Mouse (Mus musculus) mouse trophoblast stem cell (cell line): ENCODE results near the gene Mettl9.

ENCODE experiments used
- in situ Hi-C, 2 experiments: fragments of 300-500 bp; cut with MseI, MboI; formaldehyde crosslinking; loops; 2 replicates in 1 of 2; 3 replicates in 1 of 2; pipeline ENCODE4 v1.15.1; 2025

Mettl9 gene

DNA sequence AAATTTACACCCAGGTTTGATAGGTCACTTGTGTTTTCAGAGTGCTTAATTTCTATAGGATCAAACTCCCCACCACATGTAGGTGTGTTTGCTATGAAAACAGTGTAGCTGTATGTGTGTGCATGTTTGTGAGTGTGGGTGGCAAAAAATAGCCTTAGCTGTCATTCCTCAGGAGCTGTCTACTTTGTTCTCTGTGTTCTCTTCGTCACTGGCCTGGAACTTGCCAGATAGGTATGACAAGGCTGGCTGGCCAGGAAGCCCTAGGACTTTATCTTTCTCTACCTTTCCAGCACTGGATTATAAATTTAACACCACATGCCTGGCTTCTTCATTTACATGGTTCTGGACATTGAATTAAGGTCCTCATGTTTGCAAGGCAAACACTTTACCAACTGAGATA lies 10.0 kb downstream of the Mettl9 start:
- in situ Hi-C loops, result no loop called here

DNA sequence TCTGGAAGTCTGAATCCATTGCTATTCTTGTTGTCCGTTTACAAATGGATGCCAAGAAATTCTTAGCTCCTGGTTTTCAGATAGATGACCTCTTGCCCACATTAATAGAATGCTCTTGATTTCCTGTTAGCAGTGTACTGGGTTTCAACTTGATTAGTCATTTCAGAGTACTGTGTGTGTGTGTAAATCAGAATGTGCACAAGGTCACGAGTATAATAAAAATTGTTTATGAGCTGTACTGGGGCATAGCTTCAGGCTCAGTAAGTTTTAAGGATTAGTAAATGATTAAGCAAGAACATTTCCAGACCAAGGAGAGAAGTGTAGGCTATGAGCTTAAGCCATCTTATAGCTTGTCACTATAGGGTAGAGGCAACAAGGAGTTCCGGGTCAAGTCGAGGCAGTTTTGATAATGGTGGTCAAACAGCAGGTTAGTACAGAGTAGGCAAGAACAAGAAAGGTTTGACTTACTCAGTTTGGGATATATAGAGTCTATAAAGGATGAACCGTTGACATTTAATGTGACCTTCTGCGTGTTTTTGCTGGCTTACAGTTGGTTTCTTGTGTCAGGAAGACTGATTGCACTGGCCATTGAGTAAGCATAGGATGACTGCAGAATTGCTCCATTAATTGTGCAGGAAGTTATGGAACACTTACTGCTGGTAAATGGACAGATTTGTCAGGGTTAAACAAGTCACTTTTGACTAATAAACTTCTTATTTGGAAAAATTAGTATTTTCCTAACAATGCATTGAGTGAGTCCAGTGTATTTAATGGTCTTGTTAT lies 11.6 kb downstream of the Mettl9 start:
- in situ Hi-C loops, result no loop called here

DNA sequence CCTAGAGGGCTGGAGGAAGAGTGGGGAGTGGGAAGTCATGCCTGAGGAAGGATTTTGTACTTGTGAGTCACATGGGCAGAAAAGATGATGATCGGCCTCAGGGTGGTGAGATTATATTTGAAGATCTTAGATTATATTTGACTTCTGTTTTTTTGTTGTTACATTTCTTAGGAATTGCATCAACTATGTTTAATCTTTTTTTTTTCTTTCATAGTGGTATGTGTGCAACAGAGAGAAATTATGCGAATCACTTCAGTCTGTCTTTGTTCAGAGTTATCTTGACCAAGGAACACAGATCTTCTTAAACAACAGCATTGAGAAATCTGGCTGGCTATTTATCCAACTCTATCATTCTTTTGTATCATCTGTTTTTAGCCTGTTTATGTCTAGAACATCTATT lies 13.4 kb downstream of the Mettl9 start:
- in situ Hi-C loops, result no loop called here

DNA sequence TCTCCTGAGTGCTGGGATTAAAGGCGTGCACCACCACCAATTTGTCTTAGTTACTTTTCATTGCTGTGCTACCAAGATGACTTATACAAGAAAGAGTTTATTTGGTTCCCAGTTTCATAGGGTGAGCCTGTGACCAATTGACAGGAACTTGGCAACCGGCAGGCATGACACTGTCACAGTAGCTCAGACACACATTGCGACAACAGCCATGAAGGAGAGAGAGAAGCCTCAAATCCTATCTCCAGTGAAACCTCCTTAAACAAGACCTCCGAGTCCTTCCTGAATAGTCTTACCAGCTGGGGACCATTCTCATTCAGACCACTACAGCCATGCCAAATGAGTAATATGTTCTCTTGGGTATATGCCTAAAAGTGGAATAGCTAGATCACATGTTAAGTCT lies 18.8 kb downstream of the Mettl9 start:
- in situ Hi-C loops, result no loop called here

DNA sequence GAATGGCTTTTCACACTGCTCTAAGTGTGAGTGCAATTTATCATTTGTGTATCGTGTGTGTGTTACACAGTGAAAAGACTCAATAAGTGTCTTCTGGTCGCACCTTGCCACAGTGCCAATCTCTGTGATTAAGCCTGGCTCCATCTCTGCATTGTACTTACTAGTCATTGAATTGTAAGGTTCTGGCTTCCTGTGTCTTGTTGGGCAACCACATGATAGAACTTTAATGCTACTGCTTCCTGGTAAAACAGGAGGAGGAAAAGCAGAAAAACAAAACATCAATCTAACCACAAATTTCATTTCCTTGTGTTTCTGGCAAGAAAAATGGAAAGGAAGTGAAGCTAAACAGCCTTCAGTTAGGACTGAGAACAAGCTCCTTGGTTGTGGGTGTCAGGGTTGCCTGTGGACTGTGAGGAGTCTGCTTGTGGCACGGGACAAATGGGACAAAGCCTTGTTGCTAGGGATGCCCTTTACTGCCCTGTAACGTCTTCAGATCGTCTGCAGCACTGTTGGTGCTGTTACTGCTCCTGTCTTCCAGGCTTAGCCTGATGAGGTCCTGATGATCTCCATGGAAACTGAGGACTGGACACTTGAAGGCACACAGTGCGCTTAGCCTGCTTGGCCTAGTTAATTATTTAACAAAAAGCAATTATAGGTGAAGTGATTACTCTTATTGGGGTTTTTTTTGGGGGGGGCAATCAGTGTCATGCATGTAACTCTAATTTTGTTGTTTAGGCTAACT lies 25.4 kb downstream of the Mettl9 start:
- in situ Hi-C loops, result loop anchor here in 1 of 2 experiments (10.0 kb wide), 1 partner anchor 115 kb away; no protein-coding TSS in a partner anchor

DNA sequence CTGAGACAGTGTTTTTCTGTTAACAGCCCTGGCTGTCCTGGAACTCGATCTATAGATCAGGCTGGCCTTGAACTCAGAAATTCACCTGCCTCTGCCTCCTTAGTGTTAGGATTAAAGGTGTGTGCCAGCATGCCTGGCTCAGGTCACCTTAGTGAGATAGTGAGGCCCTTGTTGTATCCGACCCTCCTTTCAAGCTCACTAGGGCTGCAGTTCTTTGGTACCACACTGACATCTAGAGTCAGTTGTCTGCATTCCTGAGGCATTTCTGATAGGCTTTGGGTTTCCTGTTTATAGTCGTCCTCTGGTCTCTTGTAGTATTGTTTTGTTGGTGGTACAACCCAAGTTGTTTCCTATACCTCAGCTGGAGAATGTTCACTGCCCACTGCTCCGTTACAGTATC lies 30.1 kb downstream of the Mettl9 start:
- in situ Hi-C loops, result loop anchor here in 1 of 2 experiments (10.0 kb wide), 1 partner anchor 120 kb away; no protein-coding TSS in a partner anchor

DNA sequence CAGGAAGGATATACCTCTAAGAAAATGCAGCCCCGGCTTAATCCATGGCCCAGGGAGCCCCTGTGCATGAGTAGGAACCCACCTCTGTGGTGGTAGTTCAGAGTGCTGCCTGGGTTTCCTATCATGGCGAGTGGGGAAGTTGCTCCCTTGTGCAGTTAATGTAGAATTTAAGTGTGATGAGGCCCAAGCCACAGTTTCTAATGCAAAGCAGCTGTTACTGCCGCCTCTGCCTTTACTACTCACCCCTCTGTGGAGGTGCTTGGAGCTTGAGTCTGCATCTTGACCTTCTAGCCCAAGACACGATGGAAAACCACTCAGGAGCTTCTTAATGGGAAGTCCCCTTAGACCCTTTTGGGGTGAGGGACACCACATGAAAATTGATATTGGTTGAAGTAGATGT lies 37.0 kb downstream of the Mettl9 start:
- in situ Hi-C loops, result no loop called here

DNA sequence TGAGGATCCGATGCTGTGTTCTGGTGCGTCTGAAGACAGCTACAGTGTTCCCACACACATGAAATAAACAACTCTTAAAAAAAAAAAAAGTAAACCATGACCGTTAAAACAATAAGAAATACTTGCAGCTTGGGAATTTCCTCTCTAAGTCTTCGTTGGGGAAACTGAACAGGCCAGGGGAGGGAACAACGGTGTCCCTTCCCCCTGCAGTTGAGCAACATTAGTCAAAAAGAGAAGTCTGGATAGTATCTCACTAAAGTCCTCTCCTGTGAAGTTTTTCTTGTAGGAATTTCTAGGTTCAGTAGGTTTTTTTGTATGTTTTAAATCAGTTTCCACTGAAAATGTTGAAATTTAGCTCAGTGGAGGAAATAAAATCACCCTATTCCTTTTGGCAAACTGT lies 38.3 kb downstream of the Mettl9 start:
- in situ Hi-C loops, result no loop called here

DNA sequence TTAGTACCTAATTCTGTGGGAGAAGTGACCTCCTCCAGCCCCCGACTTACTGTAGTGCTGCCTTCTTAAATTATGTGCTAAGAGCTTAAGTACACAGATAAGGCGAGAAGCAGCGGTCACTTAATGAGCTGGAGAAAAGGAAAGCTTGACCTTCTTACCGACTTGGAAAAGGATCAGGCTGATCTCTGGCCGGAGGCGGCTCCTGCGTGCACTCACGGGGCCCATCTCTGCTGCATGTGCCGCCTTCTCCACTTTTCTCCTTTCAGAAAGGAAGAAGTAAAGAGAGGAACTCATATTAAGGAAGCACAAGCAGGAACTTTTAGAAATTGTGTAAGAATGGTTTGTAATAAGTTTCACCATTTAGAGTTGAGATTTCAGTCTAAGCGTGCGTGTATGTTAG lies 40.0 kb downstream of the Mettl9 start, which contains the start of gene Igsf6:
TSS of gene Igsf6 (minus strand) at position 292 of the 400 bp plus-strand sequence.
- in situ Hi-C loops, result no loop called here

DNA sequence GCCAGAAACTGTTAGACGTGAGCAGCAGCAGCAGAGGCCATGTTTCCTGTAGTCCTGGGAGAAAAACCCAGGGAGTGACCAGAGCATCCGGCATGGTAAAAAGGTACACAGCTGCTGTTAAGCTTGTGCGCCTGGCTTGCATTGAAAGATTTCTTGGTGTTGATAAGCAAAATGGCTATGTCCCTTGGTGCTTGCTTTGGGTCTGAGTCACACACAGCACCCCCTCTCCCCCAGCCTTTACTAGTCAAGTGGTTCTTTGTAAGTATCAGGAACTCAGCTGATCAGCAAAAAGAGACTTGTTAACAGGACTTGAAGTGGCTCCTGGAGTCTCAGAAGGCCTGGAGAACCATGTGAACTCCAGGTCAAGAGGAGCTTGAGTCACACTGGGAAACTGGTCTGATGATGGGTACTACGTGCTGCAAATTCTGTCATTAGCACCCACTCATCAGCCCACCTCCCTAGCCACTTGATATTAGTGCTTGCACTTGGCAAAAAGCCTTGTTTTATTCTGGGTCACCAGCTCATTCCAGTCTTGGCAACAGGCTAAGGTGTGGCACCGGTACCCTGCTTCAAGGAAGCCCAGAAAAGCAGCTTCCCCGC lies 40.7 kb downstream of the Mettl9 start:
- in situ Hi-C loops, result no loop called here

DNA sequence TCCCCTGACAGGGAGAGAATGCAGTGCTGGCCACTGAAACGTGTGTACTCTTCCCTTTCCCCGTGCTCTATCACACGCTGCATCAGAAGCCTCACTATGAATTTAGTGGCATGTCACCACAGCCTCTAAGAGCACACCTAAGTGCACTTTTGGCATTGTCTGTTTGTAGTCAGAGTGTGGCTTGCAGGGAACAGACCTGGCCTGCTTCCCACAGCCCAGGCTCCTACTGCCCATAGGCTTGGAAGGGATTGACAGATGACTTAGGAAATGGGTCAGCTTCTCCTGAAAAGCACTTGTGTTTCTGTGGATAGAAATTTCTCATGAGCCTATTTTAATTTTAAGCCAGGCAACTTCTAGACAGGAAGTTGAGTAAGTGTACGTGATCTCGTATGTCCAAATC lies 41.2 kb downstream of the Mettl9 start:
- in situ Hi-C loops, result no loop called here

DNA sequence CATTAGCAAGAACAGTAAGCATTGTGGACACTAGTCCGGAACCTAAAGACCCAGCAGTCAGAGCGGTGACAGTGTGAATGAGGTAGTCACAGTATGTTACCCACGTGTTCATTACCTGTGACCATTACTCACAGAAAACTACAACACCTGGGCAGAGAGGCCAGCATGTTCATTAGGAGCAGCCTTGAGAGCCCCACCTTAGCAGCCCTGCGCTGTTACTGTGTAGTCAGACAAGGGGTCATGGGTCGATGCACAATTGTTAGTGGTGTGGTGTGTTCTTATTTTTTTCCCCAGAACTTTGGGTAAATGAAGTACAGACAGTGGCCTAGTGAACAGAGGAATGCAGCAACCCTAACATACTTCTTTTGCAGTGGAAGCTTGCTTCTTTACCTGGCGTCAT lies 43.1 kb downstream of the Mettl9 start:
- in situ Hi-C loops, result no loop called here

DNA sequence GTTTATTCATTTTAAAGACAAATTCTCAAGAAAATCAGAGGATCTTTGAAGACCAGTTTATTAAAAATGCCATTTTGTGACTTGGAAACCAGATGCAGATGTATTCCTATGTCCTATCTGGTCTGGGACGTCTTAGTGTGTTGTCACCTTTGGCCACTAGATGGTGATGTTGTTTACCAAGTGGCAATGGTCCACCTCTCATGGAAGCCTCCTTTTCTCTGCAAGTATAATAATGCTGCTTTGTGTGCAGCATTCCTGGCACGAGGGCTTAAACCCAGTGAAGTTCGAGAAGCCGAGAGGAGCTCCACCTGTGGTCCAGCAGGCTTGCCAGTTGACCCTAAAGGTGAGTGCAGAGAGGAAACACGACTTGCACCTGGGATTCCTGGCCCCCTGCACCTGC lies 43.6 kb downstream of the Mettl9 start:
- in situ Hi-C loops, result no loop called here

DNA sequence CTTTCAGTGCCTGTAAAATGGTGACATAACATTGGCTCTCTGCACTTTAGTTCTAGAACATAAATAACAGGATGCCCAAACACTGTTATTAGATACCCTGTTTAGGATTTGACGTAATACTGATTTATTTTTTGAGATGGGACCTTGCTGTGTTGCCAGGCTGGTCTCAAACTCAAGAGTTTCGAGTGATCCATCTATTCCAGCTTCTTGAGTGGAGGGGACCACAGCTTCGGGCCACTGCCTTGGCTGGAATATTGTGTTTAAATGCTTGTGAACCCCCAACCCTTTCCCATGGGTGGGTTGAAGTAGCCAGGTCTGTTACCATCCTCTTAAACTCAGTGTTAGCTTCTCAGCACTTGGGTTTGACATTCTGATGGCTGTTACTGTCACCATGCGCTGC lies 47.1 kb downstream of the Mettl9 start, which contains the start of gene Otoa:
TSS of gene Otoa (plus strand) at position 301 of the 400 bp plus-strand sequence.
- in situ Hi-C loops, result loop anchor here in 1 of 2 experiments (5.0 kb wide), 1 partner anchor 36 kb away; no protein-coding TSS in a partner anchor

DNA sequence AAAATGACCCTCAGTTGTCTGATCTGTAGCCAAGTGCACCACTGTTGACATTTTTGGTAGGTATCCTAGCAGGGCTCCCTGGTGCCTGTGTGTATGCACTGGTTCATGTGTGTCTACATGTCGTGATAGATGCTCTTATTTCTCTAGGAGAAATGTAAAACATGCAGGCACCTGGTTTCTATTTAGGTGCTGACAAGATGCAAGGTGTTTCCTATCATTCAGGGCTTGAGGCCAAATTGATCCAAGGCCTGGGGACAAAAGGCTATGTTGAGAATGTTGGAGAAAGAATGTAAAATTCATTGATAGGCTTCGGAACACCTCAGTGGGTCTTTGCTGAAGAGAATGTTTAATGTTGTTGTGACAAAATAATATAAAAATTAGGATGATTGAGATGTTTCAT lies 47.6 kb downstream of the Mettl9 start:
- in situ Hi-C loops, result loop anchor here in 1 of 2 experiments (5.0 kb wide), 1 partner anchor 35 kb away; no protein-coding TSS in a partner anchor

DNA sequence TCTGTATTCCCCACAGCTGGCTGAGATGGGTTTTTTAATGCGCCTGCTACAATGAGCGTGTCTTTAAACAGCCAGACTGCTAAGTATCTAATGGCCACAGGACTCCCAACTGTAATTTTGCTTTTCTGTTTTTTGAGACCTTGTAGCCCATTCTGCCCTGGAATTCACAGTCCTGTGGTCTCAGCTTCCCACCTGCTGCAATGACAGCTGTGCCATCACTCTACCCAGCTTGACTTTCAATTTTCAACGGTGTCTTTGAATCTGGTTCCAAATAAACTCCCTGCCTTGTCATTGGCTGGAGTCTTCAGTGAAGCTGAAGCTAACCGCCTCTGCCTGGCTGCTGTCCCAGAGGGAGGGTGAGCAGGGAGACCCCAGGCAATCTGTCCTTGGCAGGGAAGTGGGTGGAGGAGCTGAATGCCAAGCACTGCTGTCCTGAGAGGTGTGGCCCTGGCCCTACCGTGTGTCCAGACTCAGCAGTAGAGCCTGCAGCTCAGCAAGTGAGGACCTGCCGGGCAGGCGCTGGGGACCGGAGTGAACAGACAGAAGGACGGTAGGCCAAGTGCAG lies 48.8 kb downstream of the Mettl9 start:
- in situ Hi-C loops, result loop anchor here in 1 of 2 experiments (5.0 kb wide), 1 partner anchor 34 kb away; no protein-coding TSS in a partner anchor

DNA sequence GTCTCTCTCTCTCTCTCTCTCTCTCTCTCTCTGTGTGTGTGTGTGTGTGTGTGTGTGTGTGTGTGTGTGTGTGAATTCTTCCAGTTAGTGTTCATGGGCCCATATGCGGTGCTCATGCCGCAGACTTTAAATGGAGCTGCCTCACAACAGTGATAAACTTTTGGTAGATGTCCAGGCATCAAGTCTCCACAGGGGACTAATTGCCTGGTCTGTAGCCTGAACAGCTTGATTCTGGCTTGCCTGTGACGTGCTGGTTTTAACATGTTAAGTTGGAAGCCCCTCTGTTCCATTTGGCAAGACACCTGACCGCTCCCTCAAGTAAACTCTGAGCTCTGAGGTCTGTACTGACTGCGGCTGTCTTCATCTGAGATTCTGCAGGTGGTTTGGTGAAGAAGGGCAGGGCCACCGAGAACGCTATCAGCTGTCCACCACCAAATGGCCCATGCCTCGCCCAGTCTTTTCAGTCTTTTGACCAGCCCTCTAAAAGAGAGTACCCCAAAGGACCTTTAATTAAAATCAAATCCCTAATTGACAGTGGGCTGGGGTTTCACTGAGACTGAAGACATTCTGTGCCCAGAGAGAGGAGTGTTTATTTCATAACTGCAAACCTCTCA lies 50.7 kb downstream of the Mettl9 start:
- in situ Hi-C loops, result loop anchor here in 1 of 2 experiments (5.0 kb wide), 1 partner anchor 32 kb away; no protein-coding TSS in a partner anchor

DNA sequence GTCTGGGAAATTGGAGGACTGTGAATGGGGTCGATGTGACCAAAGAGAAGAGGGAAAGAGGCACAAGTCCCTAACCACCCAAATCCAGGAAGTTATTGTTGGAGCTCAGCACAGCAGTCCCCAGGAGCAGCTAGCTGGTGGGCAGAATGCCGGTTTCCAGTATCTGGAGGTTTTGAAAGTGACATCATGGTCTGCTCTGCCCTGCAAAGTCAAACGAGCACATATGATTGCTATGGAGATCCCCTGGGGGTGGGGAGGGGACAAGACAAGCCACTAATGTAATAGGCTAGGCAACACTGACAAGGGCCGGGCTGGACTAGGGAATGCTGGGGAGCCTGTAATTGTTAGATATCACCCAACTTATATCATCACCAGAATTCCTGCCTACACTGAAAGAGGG lies 51.3 kb downstream of the Mettl9 start:
- in situ Hi-C loops, result no loop called here

DNA sequence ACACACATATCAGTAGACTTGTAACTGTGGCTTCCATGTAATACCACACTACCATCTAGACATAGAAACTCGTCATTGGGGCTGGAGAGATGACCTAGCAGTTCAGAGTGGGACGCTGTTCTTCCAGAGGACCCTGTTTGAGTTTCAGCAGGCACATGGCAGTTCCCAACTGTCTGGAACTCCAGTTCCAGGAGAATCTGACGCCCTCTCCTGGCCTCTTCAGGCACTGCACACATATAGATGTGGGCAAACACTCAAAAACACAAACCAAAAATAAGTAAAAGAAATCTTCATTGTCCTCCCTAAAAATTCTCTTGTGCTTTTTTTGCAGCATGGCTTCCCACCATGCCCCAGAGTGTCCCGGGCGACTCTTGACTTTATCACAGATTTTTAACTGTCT lies 54.5 kb downstream of the Mettl9 start:
- in situ Hi-C loops, result no loop called here

DNA sequence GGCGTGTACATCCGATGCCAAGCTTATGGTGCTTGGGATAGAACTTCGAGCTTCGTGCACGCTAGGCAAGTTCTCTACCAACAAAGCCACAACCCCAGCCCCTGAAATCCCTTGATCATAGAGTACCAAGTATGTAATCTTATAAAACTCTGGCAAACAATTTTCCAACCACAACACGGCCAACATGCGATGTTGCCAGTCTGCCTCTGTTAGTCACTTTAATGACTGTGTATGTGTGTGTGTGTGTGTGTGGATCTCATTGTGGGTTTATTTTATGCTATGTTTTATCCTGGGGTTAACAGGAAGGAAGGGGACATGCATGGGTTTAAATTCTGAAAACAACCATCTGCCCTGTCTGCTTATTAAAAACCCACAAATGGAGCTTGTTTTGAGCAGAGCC lies 56.5 kb downstream of the Mettl9 start:
- in situ Hi-C loops, result no loop called here

DNA sequence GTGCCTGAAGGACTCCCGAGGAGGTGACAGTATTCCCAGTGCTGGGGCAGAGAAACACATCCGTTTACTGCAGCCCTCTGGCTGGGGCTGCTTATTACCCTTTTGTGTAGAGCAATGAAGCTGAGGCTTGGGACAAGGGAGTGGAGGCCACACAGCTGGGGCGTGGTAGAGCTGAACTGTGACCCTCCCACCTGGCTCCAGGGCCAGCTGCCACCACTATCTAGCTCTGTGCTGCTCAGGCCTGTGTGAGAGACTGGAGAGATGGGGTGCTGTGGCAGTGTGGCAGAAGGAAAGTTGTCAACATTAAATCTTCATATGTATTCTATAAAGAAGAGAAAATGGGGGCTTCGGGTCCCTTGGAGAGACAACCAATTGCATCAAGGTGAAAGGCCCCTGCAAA lies 58.8 kb downstream of the Mettl9 start:
- in situ Hi-C loops, result no loop called here
